Mouse (Mus musculus) limb, embryonic 13.5 days (tissue): Measurements from ENCODE around the gene Anapc2. TPM values are rescaled to one million over a fixed set of nuclear protein-coding genes. Genes with fewer than 3 reads are reported as not detected.

Experiments used
- ATAC-seq: fragments of 200-750 bp; cut with Nextera tagmentation; 2 replicates; pipeline ENCODE4 v1.8.0; 2017; ENCODE audit warnings: low read depth, moderate number of reproducible peaks, moderate TSS enrichment; ENCODE audit not compliant: low FRiP score
- H3K27ac ChIP-seq: fragments of 300-500 bp; sonication (generic); 2 replicates; pipeline ENCODE4 v1.5.1; 2015; ENCODE audit warnings: inconsistent platforms, mild to moderate bottlenecking, moderate library complexity
- H3K27me3 ChIP-seq: fragments of 300-500 bp; sonication (generic); 2 replicates; pipeline ENCODE4 v1.6.1; 2015; ENCODE audit warnings: mild to moderate bottlenecking, inconsistent platforms
- H3K36me3 ChIP-seq: fragments of 300-500 bp; sonication (generic); 2 replicates; pipeline ENCODE4 v1.6.1; 2015; ENCODE audit warnings: inconsistent platforms, mild to moderate bottlenecking, moderate library complexity
- H3K4me1 ChIP-seq: fragments of 300-500 bp; sonication (generic); 2 replicates; pipeline ENCODE4 v1.6.1; 2015; ENCODE audit warnings: inconsistent platforms
- H3K4me2 ChIP-seq: fragments of 300-500 bp; sonication (generic); replicated peaks from 2 replicates; pipeline ENCODE4 v1.6.1; 2015; ENCODE audit warnings: inconsistent platforms, mild to moderate bottlenecking, moderate library complexity
- H3K4me3 ChIP-seq: fragments of 300-500 bp; sonication (generic); 2 replicates; pipeline ENCODE4 v1.5.1; 2015; ENCODE audit warnings: moderate library complexity, mild to moderate bottlenecking, inconsistent platforms
- H3K9ac ChIP-seq: fragments of 300-500 bp; sonication (generic); 2 replicates; pipeline ENCODE4 v1.6.1; 2015; ENCODE audit warnings: mild to moderate bottlenecking, inconsistent platforms
- H3K9me3 ChIP-seq: fragments of 300-500 bp; sonication (generic); 2 replicates; pipeline ENCODE4 v1.6.1; 2016; ENCODE audit warnings: inconsistent platforms
- WGBS: fragments of 180-500 bp; shearing (Covaris S2); methylation state at CpG from one replicate; pipeline ENCODE4 v1.1.7; 2015; 5-methylcytosine and 5-hydroxymethylcytosine counted together
- polyA plus RNA-seq: library from polyadenylated mRNA; unstranded; fragments of >200 nt; fragmentation: Nextera tagmentation; extraction: Ambion mirVana; gene quantifications from 2 replicates; pipeline ENCODE4 v1.2.1, GENCODE M21; 2015

Gene Anapc2
- polyA plus RNA-seq = 150 and 154 TPM in 2 replicates

DNA sequence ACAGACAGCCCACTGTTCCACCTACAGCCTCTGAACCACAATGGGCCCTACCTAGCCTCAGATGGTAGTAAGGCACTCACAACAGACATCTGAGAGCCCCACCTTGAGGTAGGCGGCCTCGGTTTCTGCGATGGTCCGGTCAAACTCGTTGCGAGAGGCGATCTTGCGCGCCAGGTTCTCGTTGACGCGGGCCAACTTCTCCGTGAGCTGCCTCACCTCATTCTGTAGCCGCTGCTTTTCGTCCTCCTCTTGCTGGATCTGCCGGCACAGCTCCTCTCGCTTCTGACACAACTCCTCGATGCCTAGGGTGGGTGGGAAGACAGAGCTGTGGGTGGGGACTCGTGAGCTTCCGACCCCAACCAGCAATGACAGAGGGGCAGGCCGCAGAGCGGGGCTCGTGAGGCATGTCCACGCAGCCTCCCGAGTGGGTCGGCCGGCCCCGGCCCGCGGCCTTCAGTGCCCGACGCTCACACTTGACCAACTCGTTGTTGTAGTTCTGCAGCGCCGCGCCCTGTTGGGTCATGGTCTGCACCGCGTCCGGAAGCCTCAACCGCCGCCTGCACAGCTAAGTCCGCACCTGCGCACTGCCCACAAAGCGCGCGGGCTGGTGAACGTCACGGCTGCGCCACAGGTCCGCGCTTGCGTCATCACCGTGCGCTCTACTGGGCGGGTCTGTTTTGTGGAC is at the start of gene Anapc2, which contains the start of gene Ssna1:
Gene Anapc2, plus strand, starts transcription at position 652 of the 685 bp plus-strand sequence.
Gene Ssna1, minus strand, starts transcription at position 612 of the 685 bp plus-strand sequence.
- peak within 1 kb of the TSS; percentile 93 for H3K4me2 ChIP-seq
- peak within 1 kb of the TSS; percentile 93 for H3K9ac ChIP-seq
- peak within 1 kb of the TSS; percentile 94 for H3K4me3 ChIP-seq
- WGBS = under 1% methylated on average over 55 of the region's 55 CpGs
- H3K9me3 ChIP-seq = no peaks in the 10 kb centered on the region
- peaks cover 65% of the 10 kb centered on the region for H3K36me3 ChIP-seq
- H3K27ac ChIP-seq = peak within 1 kb of the TSS; percentile 72
- peaks cover 28% of the 10 kb centered on the region for H3K4me1 ChIP-seq
- H3K27me3 ChIP-seq = no peaks in the 10 kb centered on the region
- ATAC-seq = peak; percentile 98

DNA sequence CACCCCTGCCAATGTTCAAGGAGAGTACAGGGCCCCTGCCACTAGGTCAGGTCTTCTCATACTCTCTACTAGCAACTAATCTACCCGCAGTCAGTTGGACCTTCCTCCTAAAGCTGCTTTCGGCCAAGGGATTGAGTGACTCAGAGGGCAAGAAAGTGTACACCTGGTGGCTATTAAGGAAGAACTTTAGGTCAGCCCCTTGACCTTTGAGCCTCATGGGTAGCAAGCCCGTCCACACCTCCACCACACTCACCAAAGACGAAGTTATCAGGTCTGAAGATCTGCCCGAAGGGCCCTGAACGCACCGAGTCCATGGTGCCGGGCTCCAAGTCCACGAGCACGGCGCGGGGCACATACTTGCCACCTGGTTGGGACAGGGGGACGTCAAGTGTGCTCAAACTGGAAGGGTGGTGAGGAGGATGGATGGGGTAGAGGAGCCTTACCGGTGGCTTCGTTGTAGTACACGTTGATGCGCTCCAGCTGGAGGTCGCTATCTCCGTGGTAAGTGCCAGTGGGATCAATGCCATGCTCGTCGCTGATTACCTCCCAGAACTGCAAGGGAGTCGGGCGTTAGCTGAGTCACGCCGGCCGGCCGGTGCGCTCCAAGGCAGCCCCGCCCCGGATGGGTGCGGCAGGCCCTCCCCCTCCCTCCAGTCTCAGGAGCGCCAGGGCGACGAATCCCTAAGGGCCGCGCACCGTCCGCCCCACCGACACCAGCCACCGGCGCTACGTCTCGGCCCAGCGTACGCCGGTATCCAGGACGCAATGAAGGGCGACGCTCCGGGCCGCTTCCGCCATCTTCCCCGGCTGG is 48.4 kb upstream of the Anapc2 start:
- H3K4me3 ChIP-seq = peak overlapping the region; percentile 91
- WGBS = 2% methylated on average over 49 of the region's 53 CpGs
- H3K9ac ChIP-seq = peak overlapping the region; percentile 89
- peak; percentile 6 for ATAC-seq
- H3K27ac ChIP-seq = peak overlapping the region; percentile 90
- H3K9me3 ChIP-seq = no peaks in the 10 kb centered on the region
- H3K36me3 ChIP-seq = peaks cover 13% of the 10 kb centered on the region
- peaks cover 16% of the 10 kb centered on the region for H3K4me1 ChIP-seq
- peaks cover under 1% of the 10 kb centered on the region; the same call in 1 of the 2 replicates for H3K27me3 ChIP-seq
- peak overlapping the region; percentile 96 for H3K4me2 ChIP-seq

DNA sequence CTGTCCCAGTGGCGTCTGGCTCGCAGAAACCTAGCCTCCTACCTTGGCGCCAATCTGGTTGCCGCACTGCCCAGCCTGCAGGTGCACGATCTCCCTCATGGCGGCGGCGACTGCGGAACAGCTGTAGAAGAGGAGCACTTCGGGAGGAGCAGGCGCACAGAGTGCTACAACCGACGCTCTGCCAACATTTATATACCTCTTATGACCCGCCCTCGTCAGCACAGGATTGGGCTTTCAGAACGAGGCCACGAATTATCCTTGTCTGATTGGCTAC is 47.8 kb upstream of the Anapc2 start, which contains the start of gene Tubb4b:
Gene Tubb4b, minus strand, starts transcription at position 211 of the 274 bp plus-strand sequence.
- Histone ChIP-seq H3K9ac (peak within 1 kb of the TSS; percentile 89), H3K4me2 (peak within 1 kb of the TSS; percentile 96), H3K27me3 (no peaks in the 10 kb centered on the region), H3K9me3 (no peaks in the 10 kb centered on the region), H3K4me3 (peak within 1 kb of the TSS; percentile 91), H3K4me1 (peaks cover 18% of the 10 kb centered on the region), H3K27ac (peak within 1 kb of the TSS; percentile 97), H3K36me3 (peaks cover 13% of the 10 kb centered on the region)
- ATAC-seq = no peak
- 0% methylated on average over 17 of the region's 17 CpGs for WGBS

DNA sequence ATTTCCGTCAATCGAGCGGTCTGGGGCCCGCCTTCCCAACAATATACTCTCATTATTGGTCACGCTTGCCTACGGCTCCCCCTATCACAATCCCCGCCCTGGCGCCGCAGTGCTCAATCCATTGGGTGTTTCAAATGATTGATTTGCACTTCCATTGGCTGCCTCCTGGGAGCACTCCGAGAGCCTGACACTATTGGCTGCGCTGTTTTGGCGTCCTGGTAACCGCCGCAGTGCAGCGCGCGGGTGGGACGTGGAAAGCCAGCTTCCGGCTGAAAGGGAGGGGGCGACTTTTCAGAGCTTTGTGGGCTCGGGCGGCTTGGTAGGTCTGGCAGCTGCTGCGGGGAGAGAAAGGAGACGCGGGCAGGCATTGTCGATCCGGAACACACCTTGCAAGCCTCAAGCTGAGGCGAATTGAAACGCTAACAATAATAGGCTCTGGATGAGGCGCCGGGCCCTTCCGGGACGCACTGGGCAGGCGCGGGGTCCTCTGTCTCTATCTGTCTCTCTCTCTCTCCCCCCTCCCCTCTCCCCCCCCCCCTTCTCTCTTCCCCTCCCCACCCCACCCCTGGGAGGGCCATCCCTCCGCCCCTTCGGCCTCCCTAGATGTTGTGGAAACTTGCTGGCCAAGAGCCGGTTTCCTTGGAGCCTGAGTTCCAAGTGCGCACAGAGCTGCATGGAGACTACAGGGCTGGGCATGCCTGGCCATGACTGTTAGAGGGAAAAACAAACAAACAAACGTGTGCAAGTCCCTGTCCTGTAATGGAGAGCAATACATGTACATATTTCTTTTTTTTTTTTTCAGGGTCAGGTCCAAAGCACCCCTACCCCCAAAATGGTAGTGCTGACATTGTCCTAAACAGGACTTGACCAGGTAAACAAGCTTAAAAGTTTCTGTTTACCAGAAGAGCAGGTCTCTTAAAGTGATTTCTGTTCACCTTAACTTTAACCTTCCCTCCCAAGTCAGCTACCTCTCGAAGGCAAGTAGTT is 47.2 kb upstream of the Anapc2 start:
- peaks cover 13% of the 10 kb centered on the region for H3K36me3 ChIP-seq
- peak overlapping the region; percentile 97 for H3K27ac ChIP-seq
- no peaks in the 10 kb centered on the region for H3K27me3 ChIP-seq
- 3% methylated on average over 41 of the region's 41 CpGs for WGBS
- H3K4me1 ChIP-seq = peaks cover 18% of the 10 kb centered on the region
- no peaks in the 10 kb centered on the region for H3K9me3 ChIP-seq
- H3K4me2 ChIP-seq = peak overlapping the region; percentile 64
- peak overlapping the region; percentile 68 for H3K9ac ChIP-seq
- ATAC-seq = peak; percentile 98
- peak overlapping the region; percentile 91 for H3K4me3 ChIP-seq

DNA sequence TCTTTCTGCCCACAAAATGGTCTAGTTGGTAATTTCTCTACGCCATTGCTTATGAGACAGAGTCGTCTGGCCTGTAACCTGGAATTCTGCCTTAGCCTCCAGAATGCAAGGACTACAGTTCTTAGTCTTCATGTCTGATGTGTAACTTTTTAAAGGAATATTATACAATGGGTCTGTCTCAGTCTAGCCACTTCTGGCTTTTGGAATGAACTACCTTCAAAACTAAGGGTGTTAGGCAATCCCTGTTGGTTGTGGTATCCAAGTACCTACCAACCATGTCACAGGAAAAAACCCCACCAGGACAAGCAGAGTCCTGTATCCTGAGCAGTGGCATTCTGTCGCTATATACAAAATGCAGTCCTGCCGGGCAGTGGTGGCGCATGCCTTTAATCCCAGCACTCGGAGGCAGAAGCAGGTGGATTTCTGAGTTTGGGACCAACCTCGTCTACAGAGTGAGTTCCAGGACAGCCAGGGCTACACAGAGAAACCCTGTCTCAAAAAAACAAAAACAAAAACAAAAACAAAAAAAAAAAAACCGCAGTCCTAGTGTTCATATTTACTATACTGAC is 46.4 kb upstream of the Anapc2 start:
- Histone ChIP-seq H3K27ac (peak overlapping the region; percentile 97), H3K4me3 (peak overlapping the region; percentile 49), H3K36me3 (peaks cover 13% of the 10 kb centered on the region), H3K27me3 (peaks cover 3% of the 10 kb centered on the region; the same call in 1 of the 2 replicates), H3K9me3 (no peaks in the 10 kb centered on the region), H3K4me1 (peaks cover 18% of the 10 kb centered on the region), H3K4me2 (peak overlapping the region; percentile 64), H3K9ac (peak overlapping the region; percentile 68; the same call in 1 of the 2 replicates)
- no peak for ATAC-seq
- 73% methylated on average over 8 of the region's 8 CpGs for WGBS

DNA sequence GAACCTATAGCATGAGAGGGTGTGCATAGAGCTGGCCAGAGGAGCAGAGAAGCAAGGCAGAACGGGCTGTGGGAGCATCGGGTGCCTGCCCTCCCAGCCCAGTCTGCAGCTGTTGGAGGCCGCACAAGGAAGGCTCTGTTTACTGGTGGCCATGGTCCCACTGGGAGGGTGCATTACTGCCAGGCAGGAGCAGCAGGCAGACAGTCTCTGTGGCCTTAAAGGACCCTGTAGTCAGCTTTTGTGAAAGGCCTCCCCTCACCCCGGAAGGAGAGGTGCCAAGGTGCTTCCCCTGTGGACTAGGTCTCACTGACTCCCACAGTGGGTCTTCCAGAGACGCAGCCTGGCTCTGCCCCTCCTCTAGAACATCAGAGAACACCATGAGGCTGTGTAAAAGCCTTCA is 45.4 kb upstream of the Anapc2 start:
- H3K4me3 ChIP-seq = no peak overlapping the region
- no peak for ATAC-seq
- peaks cover 18% of the 10 kb centered on the region for H3K4me1 ChIP-seq
- no peak overlapping the region for H3K4me2 ChIP-seq
- H3K9me3 ChIP-seq = no peaks in the 10 kb centered on the region
- WGBS = 74% methylated on average over 5 of the region's 5 CpGs
- peaks cover 12% of the 10 kb centered on the region; the same call in 1 of the 2 replicates for H3K27me3 ChIP-seq
- no peak overlapping the region for H3K9ac ChIP-seq
- no peak overlapping the region for H3K27ac ChIP-seq
- peaks cover 8% of the 10 kb centered on the region for H3K36me3 ChIP-seq

DNA sequence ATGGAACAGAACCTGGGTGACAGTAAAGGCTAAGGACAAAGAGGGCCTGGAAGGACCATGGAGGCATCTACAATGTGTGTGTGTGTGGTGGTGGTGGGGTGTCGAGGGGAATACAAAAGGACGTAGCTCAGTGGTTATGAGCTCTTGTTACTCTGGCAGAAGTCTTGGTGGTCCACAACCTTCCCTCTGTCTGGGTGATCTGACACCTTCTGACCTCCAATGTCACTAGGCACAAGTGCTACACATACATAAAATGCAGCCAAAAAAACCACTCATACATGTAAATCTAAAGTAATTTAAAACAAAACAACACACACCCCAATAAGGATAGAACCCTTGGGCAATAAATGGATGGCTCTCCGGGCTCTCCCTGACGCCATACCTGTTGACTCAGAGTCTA is 44.9 kb upstream of the Anapc2 start:
- WGBS = 84% methylated on average over 4 of the region's 4 CpGs
- no peak overlapping the region for H3K27ac ChIP-seq

DNA sequence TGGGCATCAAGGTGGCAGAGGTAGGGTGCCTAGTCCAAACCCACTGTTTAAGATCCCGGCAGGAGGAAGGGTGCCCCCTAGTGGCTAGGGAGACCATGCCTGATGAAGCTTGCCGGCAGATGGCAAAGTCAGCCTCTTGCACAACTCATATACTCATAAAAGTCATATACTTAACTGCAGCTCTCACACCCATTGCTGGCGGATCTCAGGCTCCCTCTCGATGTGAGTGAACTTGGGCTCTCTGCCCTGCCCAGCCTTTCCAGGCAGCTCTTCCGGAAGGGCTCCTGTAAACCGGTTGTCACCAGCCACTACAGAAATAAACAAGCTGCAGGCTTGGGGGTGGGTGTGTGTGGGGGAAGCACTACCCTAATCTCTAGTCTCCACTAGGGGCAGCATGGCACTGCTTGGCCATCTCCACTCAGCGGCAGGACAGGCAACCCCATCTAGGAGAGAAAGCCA is 43.8 kb upstream of the Anapc2 start:
- 2% methylated on average over 7 of the region's 7 CpGs for WGBS
- Histone ChIP-seq H3K36me3 (no peaks in the 10 kb centered on the region), H3K9ac (no peak overlapping the region), H3K4me3 (no peak overlapping the region), H3K9me3 (no peaks in the 10 kb centered on the region), H3K27ac (no peak overlapping the region), H3K4me1 (peaks cover 14% of the 10 kb centered on the region), H3K4me2 (peak overlapping the region; percentile 40), H3K27me3 (peaks cover 26% of the 10 kb centered on the region; the same call in 1 of the 2 replicates)
- ATAC-seq = no peak

More for the DNA sequence above, 44.9 kb upstream of the Anapc2 start:
- Histone ChIP-seq H3K36me3 (peaks cover 3% of the 10 kb centered on the region; the same call in 1 of the 2 replicates), H3K9ac (no peak overlapping the region), H3K4me1 (peaks cover 18% of the 10 kb centered on the region), H3K9me3 (no peaks in the 10 kb centered on the region), H3K27me3 (peaks cover 16% of the 10 kb centered on the region; the same call in 1 of the 2 replicates), H3K4me2 (no peak overlapping the region), H3K4me3 (no peak overlapping the region)
- no peak for ATAC-seq

DNA sequence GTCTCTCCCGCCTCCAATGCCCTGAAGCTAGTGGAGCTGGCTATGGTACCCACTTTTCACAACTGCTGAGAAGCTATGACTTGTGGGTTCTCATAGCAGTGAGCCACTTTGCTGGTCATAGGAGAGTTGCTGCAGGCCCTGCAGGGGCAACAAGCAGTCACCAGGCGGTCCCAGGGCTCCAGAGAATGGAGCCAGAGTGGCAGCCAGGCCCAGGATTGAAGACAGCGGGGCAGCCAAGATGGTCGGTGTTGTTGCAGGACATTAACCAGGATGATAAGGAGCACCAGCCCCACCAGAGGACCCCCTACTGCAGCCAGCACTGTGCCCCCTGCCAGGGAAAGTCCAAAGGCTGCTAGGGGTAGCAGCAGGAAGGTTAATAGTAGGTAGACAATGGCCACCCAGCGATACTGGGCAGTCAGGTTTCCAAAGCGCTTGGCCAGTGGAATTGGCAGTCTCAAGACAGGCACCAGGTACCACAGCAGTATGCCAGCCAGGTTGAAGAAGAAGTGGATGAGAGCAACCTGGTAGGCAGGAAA is 43.2 kb upstream of the Anapc2 start:
- ATAC-seq = no peak
- Histone ChIP-seq H3K9ac (peak overlapping the region; percentile 31; the same call in 1 of the 2 replicates), H3K36me3 (no peaks in the 10 kb centered on the region), H3K4me3 (no peak overlapping the region), H3K27ac (no peak overlapping the region), H3K9me3 (no peaks in the 10 kb centered on the region), H3K27me3 (peaks cover 30% of the 10 kb centered on the region; the same call in 1 of the 2 replicates), H3K4me2 (peak overlapping the region; percentile 40), H3K4me1 (peaks cover 10% of the 10 kb centered on the region)
- 67% methylated on average over 6 of the region's 6 CpGs for WGBS

DNA sequence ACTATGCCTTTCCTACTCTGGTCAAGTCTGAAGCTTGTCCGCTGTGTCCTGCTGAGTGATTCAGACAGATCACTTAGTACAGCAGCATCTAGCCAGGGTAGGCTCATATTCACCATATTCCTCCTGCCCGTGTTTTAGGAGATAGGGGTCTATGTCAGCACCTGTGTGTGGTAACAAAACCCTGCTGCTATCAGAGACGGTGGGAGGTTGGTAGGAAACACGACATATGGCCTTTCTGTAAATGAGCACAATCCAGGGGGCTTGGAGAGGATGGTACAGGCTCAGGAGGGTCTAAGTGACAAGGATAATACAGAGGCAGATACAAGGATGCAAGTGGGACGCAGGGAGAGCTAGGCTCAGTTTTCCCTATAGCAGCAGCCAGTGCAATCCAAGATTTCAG is 42.7 kb upstream of the Anapc2 start:
- ATAC-seq = no peak
- 81% methylated on average over 5 of the region's 5 CpGs for WGBS

DNA sequence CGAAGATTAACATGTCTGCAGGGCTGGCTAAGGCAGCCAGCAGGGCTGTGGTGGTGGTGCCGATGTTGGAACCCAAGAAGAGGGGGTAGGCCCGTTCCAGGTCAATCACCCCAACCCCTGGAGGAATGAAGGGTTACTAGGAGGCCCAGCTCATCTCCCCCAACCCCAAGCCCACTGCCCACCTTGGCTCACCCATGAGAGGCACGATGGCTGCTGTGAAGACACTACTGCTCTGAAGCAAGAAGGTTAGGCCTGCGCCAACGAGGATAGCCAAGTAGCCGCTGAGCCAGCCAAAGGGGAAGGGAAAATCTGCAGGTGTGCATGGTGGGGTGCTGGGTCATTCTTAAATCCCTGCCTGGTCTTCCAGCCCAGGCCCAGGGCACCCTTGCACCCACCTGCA is 41.7 kb upstream of the Anapc2 start:
- H3K27ac ChIP-seq = no peak overlapping the region
- H3K4me3 ChIP-seq = no peak overlapping the region
- peaks cover 7% of the 10 kb centered on the region for H3K4me1 ChIP-seq
- 86% methylated on average over 7 of the region's 7 CpGs for WGBS
- H3K9ac ChIP-seq = no peak overlapping the region; the same call in 1 of the 2 replicates
- H3K4me2 ChIP-seq = no peak overlapping the region
- H3K27me3 ChIP-seq = peaks cover 33% of the 10 kb centered on the region; the same call in 1 of the 2 replicates
- no peaks in the 10 kb centered on the region for H3K9me3 ChIP-seq
- no peak for ATAC-seq
- H3K36me3 ChIP-seq = no peaks in the 10 kb centered on the region

More for the DNA sequence above, 42.7 kb upstream of the Anapc2 start:
- H3K27me3 ChIP-seq = peaks cover 33% of the 10 kb centered on the region; the same call in 1 of the 2 replicates
- H3K9me3 ChIP-seq = no peaks in the 10 kb centered on the region
- no peak overlapping the region for H3K4me2 ChIP-seq
- no peak overlapping the region for H3K27ac ChIP-seq
- H3K9ac ChIP-seq = no peak overlapping the region
- H3K4me3 ChIP-seq = no peak overlapping the region
- peaks cover 10% of the 10 kb centered on the region for H3K4me1 ChIP-seq
- H3K36me3 ChIP-seq = no peaks in the 10 kb centered on the region
